Mouse (Mus musculus): Measurements from ENCODE around the gene Ctsq.
"Not testable (repeated sequence)": the region's sequence is repeated elsewhere in the genome, so short reads cannot be mapped to it uniquely, and the experiment has no call there.

The Ctsq gene

GRCm38 (mm10) chr13:61040531-61040930 lies at the start of gene Ctsq:
Gene Ctsq, minus strand, starts transcription at chr13:61040631.
- ChIA-PET POLR2A (no interaction called here), CTCF (no interaction called here)

- POLR2A ChIA-PET = no interaction called here
- CTCF ChIA-PET = no interaction called here
These were observed 17.6 kb downstream of the Ctsq start for GRCm38 (mm10) chr13:61022785-61023184.

GRCm38 (mm10) chr13:61021844-61022243 lies 18.6 kb downstream of the Ctsq start:
- ChIA-PET POLR2A (no interaction called here), CTCF (no interaction called here)

- CTCF ChIA-PET = no interaction called here
- POLR2A ChIA-PET = no interaction called here
These were observed 30.3 kb downstream of the Ctsq start for GRCm38 (mm10) chr13:61010171-61010570.

GRCm38 (mm10) chr13:61005859-61006258 lies 34.6 kb downstream of the Ctsq start, which contains the start of gene Ctsj:
Gene Ctsj, minus strand, starts transcription at chr13:61005959.
- POLR2A ChIA-PET = no interaction called here
- CTCF ChIA-PET = no interaction called here

- CTCF ChIA-PET = no interaction called here
- POLR2A ChIA-PET = no interaction called here
These were observed 42.8 kb downstream of the Ctsq start for GRCm38 (mm10) chr13:60997600-60997999.

- CTCF ChIA-PET, POLR2A ChIA-PET: not testable (repeated sequence)
These were observed 53.5 kb downstream of the Ctsq start for GRCm38 (mm10) chr13:60986915-60987314.

Measured in embryonic stem cell, embryonic (primary cell).